Mouse (Mus musculus) G1E (cell line): ENCODE data around the gene Taf8. TPM values are rescaled to one million over a fixed set of nuclear protein-coding genes. Genes with fewer than 3 reads are reported as not detected.

Source experiments
- ATAC-seq: 2 replicates; pipeline ENCODE4 v1.8.0; 2016; ENCODE audit warnings: mild to moderate bottlenecking; ENCODE audit not compliant: insufficient number of reproducible peaks, poor library complexity, low FRiP score, severe bottlenecking; ENCODE audit errors: extremely low read depth
- DNase-seq: peaks from one replicate; pipeline ENCODE4 v3.0.0; 2012; ENCODE audit warnings: low spot score
- H3K27me3 ChIP-seq: 2 replicates; pipeline ENCODE4 v1.6.1; 2012; ENCODE audit warnings: mild to moderate bottlenecking, low read length, inconsistent platforms; ENCODE audit not compliant: insufficient read depth
- H3K36me3 ChIP-seq: replicated peaks from 2 replicates; pipeline ENCODE3; 2012; ENCODE audit warnings: mild to moderate bottlenecking, inconsistent platforms
- H3K4me1 ChIP-seq: 2 replicates; pipeline ENCODE4 v1.6.1; 2012; ENCODE audit warnings: low read depth, low read length, inconsistent platforms, mixed read lengths; ENCODE audit not compliant: insufficient read depth
- H3K4me3 ChIP-seq: 2 replicates; pipeline ENCODE4 v1.5.1; 2012; ENCODE audit warnings: low read depth, mild to moderate bottlenecking, inconsistent platforms, low read length, moderate library complexity, mixed read lengths
- H3K9me3 ChIP-seq: replicated peaks from 2 replicates; pipeline ENCODE4 v1.6.1; 2012; ENCODE audit warnings: inconsistent platforms
- CTCF ChIP-seq: IDR thresholded peaks from 2 replicates; pipeline ENCODE4 v1.5.1; 2012; ENCODE audit warnings: low read depth, low read length, inconsistent platforms, mixed read lengths
- GATA1 ChIP-seq: IDR thresholded peaks from 2 replicates; pipeline ENCODE4 v1.6.1; 2012; ENCODE audit warnings: borderline replicate concordance, low read length, inconsistent platforms, mixed read lengths
- GATA2 ChIP-seq: IDR thresholded peaks from 2 replicates; pipeline ENCODE4 v1.6.1; 2012; ENCODE audit warnings: low read depth, low read length, inconsistent platforms, borderline replicate concordance
- POLR2AphosphoS5 ChIP-seq: IDR thresholded peaks from 2 replicates; pipeline ENCODE4 v1.6.1; 2012; ENCODE audit warnings: low read depth, low read length, inconsistent platforms; ENCODE audit not compliant: insufficient replicate concordance
- TAL1 ChIP-seq: conservative IDR thresholded peaks from 2 replicates; pipeline ENCODE4 v1.6.1; 2012; ENCODE audit warnings: low read depth, low read length, inconsistent platforms, mixed read lengths
- polyA plus RNA-seq: library from polyadenylated mRNA; stranded (reverse); fragments of >175 nt; gene quantifications from 2 replicates; pipeline ENCODE4 v1.2.3, GENCODE M21; 2012
- total RNA-seq, 2 experiments: library from RNA; stranded (forward) in 1 of 2; stranded (reverse) in 1 of 2; fragments of 200-1000 nt in 1 of 2; fragments of >200 nt in 1 of 2; fragmentation: Nextera tagmentation in 1 of 2; gene quantifications; 2 replicates each; pipeline ENCODE4 v1.2.3; 2014 to 2017

Taf8 gene
- total and polyA plus RNA-seq, 3 experiments = 22.4 to 39.8 (median 29.1) TPM

DNA sequence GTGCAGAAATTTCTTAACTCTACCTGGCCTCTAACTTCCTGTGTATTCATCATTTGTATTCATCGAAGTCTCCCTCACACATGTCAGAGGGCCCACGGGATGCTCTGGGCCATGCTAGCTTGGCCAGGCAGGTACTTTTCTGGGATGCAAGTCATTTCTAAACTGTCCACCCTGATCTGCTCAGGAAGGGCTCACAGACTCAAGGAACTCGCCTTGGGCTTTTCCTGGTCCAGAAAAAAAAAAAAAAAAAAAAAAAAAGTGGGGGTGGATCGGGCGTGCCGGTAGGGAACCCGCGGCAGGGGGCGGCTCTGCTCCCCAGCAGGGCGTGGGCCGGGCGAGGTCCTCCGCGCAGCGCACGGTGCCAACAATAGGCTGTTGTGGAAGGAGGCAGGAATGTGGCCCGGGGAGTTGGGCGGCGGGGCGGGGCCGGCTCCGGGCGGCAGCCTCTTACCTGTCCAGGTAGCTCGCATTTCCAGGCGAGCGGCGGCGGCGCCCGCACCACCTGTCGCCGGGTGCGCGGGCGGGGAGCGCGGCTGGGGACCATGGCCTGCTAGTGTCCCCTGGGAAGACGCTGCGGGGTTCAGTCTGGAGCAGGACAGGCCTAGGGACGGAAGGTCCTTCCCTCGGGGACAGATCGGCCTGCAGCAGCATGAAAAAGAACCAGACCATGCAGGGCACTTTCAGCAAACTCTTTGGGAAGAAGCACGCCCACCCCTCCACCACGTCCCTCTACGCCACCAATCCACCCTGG is 65.8 kb downstream of the Taf8 start, which contains the start of gene AI661453:
AI661453 (plus strand) TSS at position 460 of the 751 bp plus-strand sequence.
- Histone ChIP-seq H3K9me3 (no peaks in the 10 kb centered on the region), H3K27me3 (peaks cover 52% of the 10 kb centered on the region), H3K4me3 (no peak within 1 kb of the TSS), H3K4me1 (no peaks in the 10 kb centered on the region), H3K36me3 (no peaks in the 10 kb centered on the region)
- TF ChIP-seq CTCF (no peak), GATA1 (no peak), POLR2AphosphoS5 (no peak), GATA2 (no peak), TAL1 (no peak)
- ATAC-seq = no peak
- DNase-seq = no peak

Other genes with a start within 250 kb of the Taf8 start
- 64.7 and 71.5 TPM in 2 replicates for gene Mrps10, start 133.4 kb downstream of the Taf8 start, total RNA-seq (2014; fragmentation: Nextera tagmentation)
- gene Mrps10, start 133.4 kb downstream of the Taf8 start, total RNA-seq (2017) = 43.0 and 48.0 TPM in 2 replicates
- gene Mrps10, start 133.4 kb downstream of the Taf8 start, polyA plus RNA-seq = 50.0 and 65.5 TPM in 2 replicates
- gene Guca1b, start 116.9 kb downstream of the Taf8 start, total RNA-seq (2014; fragmentation: Nextera tagmentation) = not detected in 2 replicates
- not detected in 2 replicates for gene Guca1b, start 116.9 kb downstream of the Taf8 start, total RNA-seq (2017)
- not detected in 2 replicates for gene Guca1b, start 116.9 kb downstream of the Taf8 start, polyA plus RNA-seq
- not detected in 2 replicates for gene Guca1a, start 101.7 kb downstream of the Taf8 start, total RNA-seq (2014; fragmentation: Nextera tagmentation)
- gene Guca1a, start 101.7 kb downstream of the Taf8 start, total RNA-seq (2017) = not detected in 2 replicates
- gene Guca1a, start 101.7 kb downstream of the Taf8 start, polyA plus RNA-seq = 0.08 and 0.10 TPM in 2 replicates
- not detected in 2 replicates for gene AI661453, start 65.7 kb downstream of the Taf8 start, total RNA-seq (2014; fragmentation: Nextera tagmentation)
- under 0.01 and 0.06 TPM in 2 replicates for gene AI661453, start 65.7 kb downstream of the Taf8 start, total RNA-seq (2017)
- 0.02 and 0.03 TPM in 2 replicates for gene AI661453, start 65.7 kb downstream of the Taf8 start, polyA plus RNA-seq
- not detected in 2 replicates for gene 1700001C19Rik, start 64.9 kb downstream of the Taf8 start, total RNA-seq (2014; fragmentation: Nextera tagmentation)
- 0.17 TPM in 1 of 2 replicates, not detected in the other for gene 1700001C19Rik, start 64.9 kb downstream of the Taf8 start, total RNA-seq (2017)
- not detected in 2 replicates for gene 1700001C19Rik, start 64.9 kb downstream of the Taf8 start, polyA plus RNA-seq
- gene Ccnd3, start 2.8 kb upstream of the Taf8 start, total RNA-seq (2014; fragmentation: Nextera tagmentation) = 229 and 238 TPM in 2 replicates
- 134 and 143 TPM in 2 replicates for gene Ccnd3, start 2.8 kb upstream of the Taf8 start, total RNA-seq (2017)
- 426 and 439 TPM in 2 replicates for gene Ccnd3, start 2.8 kb upstream of the Taf8 start, polyA plus RNA-seq
- 8.1 and 11.8 TPM in 2 replicates for gene Bysl, start 109.2 kb upstream of the Taf8 start, total RNA-seq (2014; fragmentation: Nextera tagmentation)
- 11.3 and 11.9 TPM in 2 replicates for gene Bysl, start 109.2 kb upstream of the Taf8 start, total RNA-seq (2017)
- 35.2 and 44.0 TPM in 2 replicates for gene Bysl, start 109.2 kb upstream of the Taf8 start, polyA plus RNA-seq
- 36.4 and 38.8 TPM in 2 replicates for gene Med20, start 109.3 kb upstream of the Taf8 start, total RNA-seq (2014; fragmentation: Nextera tagmentation)
- 59.8 and 60.8 TPM in 2 replicates for gene Med20, start 109.3 kb upstream of the Taf8 start, total RNA-seq (2017)
- gene Med20, start 109.3 kb upstream of the Taf8 start, polyA plus RNA-seq = 6.0 and 9.9 TPM in 2 replicates
- 2.7 and 9.6 TPM in 2 replicates for gene Gm20517, start 109.3 kb upstream of the Taf8 start, total RNA-seq (2014; fragmentation: Nextera tagmentation)
- gene Gm20517, start 109.3 kb upstream of the Taf8 start, total RNA-seq (2017) = 1.2 and 2.0 TPM in 2 replicates
- 0.05 TPM in 1 of 2 replicates, not detected in the other for gene Gm20517, start 109.3 kb upstream of the Taf8 start, polyA plus RNA-seq
- 16.0 and 41.7 TPM in 2 replicates for gene Usp49, start 128.4 kb upstream of the Taf8 start, total RNA-seq (2014; fragmentation: Nextera tagmentation)
- 5.3 and 6.0 TPM in 2 replicates for gene Usp49, start 128.4 kb upstream of the Taf8 start, total RNA-seq (2017)
- gene Usp49, start 128.4 kb upstream of the Taf8 start, polyA plus RNA-seq = 15.6 and 16.4 TPM in 2 replicates
- 343 and 409 TPM in 2 replicates for gene Tomm6, start 186.1 kb upstream of the Taf8 start, total RNA-seq (2014; fragmentation: Nextera tagmentation)
- 55.4 and 69.9 TPM in 2 replicates for gene Tomm6, start 186.1 kb upstream of the Taf8 start, total RNA-seq (2017)
- gene Tomm6, start 186.1 kb upstream of the Taf8 start, polyA plus RNA-seq = 258 and 272 TPM in 2 replicates
- gene Frs3, start 186.7 kb upstream of the Taf8 start, total RNA-seq (2014; fragmentation: Nextera tagmentation) = 1.5 and 2.1 TPM in 2 replicates
- gene Frs3, start 186.7 kb upstream of the Taf8 start, total RNA-seq (2017) = 1.6 and 2.1 TPM in 2 replicates
- gene Frs3, start 186.7 kb upstream of the Taf8 start, polyA plus RNA-seq = 2.0 and 3.0 TPM in 2 replicates
- not detected in 2 replicates for gene Gm21981, start 192.2 kb upstream of the Taf8 start, total RNA-seq (2014; fragmentation: Nextera tagmentation)
- 0.12 and 0.71 TPM in 2 replicates for gene Gm21981, start 192.2 kb upstream of the Taf8 start, total RNA-seq (2017)
- 0.21 and 0.44 TPM in 2 replicates for gene Gm21981, start 192.2 kb upstream of the Taf8 start, polyA plus RNA-seq
- not detected in 2 replicates for gene Prickle4, start 192.4 kb upstream of the Taf8 start, total RNA-seq (2014; fragmentation: Nextera tagmentation)
- gene Prickle4, start 192.4 kb upstream of the Taf8 start, total RNA-seq (2017) = 1.2 TPM in 1 of 2 replicates, not detected in the other
- gene Prickle4, start 192.4 kb upstream of the Taf8 start, polyA plus RNA-seq = 3.4 and 3.5 TPM in 2 replicates
- gene Pgc, start 224.6 kb upstream of the Taf8 start, total RNA-seq (2014; fragmentation: Nextera tagmentation) = not detected in 2 replicates
- gene Pgc, start 224.6 kb upstream of the Taf8 start, total RNA-seq (2017) = not detected in 2 replicates
- not detected in 2 replicates for gene Pgc, start 224.6 kb upstream of the Taf8 start, polyA plus RNA-seq
- gene Tfeb, start 234.7 kb upstream of the Taf8 start, total RNA-seq (2014; fragmentation: Nextera tagmentation) = 11.9 and 17.8 TPM in 2 replicates
- 10.7 and 11.6 TPM in 2 replicates for gene Tfeb, start 234.7 kb upstream of the Taf8 start, total RNA-seq (2017)
- 57.0 and 73.2 TPM in 2 replicates for gene Tfeb, start 234.7 kb upstream of the Taf8 start, polyA plus RNA-seq